8 mouse cellular contexts compared by ENCODE assay signal in the genomic region with DNA sequence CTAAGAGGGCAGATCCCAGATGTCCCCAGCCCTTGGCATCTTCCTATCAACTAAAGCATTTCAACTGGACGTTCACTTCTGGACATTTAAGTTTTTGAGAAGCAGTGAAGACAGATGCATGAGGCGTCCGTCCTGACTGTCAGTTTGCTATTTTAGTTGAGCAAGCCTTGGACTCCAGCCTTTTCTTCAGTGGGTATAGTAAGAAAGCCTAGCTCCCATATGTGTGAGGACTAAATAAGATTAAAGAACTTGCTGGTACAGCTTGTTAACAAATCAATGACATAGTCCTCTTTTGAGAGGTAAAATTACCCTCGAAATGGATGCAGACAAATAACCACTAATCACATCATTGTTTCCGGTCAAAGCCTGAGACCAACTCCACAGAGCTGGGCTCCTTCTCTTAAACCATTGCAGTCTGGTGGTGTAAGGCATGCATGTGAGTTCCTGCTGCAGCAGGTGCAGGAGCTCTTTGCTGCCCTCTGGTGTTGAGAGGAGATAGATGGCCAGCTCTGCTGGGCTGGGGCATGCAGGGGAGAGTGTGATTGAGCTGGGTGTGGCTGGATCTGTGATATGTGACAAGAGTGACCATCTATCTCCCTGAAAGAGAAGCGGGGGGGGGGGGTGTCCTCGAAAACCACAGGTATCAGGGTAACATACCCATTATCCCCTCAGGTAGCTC. TPM values are rescaled to one million over a fixed set of nuclear protein-coding genes. Genes with fewer than 3 reads are reported as not detected.
DNase-seq lines count a peak whose midpoint lies in the region; ATAC-seq and TF ChIP-seq lines count a peak whose summit lies in the region.

No protein-coding gene starts in this region.

- H3K79me2 ChIP-seq in heart, adult 2 months (replicated peaks; ENCODE audit: control insufficient read depth, insufficient read depth, low read length): no peaks in the 10 kb centered on the region; the same call in 1 of the 2 replicates

- no peaks in the 10 kb centered on the region for H3K27me3 ChIP-seq in embryonic facial prominence, embryonic 10.5 days (replicated peaks; ENCODE audit: low read depth, poor library complexity, severe bottlenecking)
- H3K27me3 ChIP-seq in heart, adult 2 months (ENCODE audit: control insufficient read depth, insufficient read depth, low read length): no peaks in the 10 kb centered on the region
- H3K27me3 ChIP-seq in limb, embryonic 12.5 days: no peaks in the 10 kb centered on the region
- H3K27me3 ChIP-seq in midbrain, embryonic 15.5 days (replicated peaks): no peaks in the 10 kb centered on the region
- H3K27me3 ChIP-seq in spleen, adult 2 months (ENCODE audit: control insufficient read depth, insufficient read depth, low read length): no peaks in the 10 kb centered on the region

- 54% methylated on average over 7 of the region's 7 CpGs for WGBS in embryonic facial prominence, embryonic 10.5 days
- 40% methylated on average over 7 of the region's 7 CpGs for WGBS in heart, adult 2 months
- 56% methylated on average over 7 of the region's 7 CpGs for WGBS in limb, embryonic 12.5 days
- WGBS in midbrain, embryonic 15.5 days: 52% methylated on average over 7 of the region's 7 CpGs
- WGBS in spleen, adult 2 months: 47% methylated on average over 7 of the region's 7 CpGs

- TF ChIP-seq CTCF in heart, adult 2 months (IDR thresholded peaks at IDR 0.05): peak; percentile 83
- peak; percentile 92; the same call in 1 of the 2 replicates for TF ChIP-seq CTCF in spleen, adult 2 months (IDR thresholded peaks at IDR 0.05; ENCODE audit: extremely low read depth, insufficient read depth, insufficient read length, insufficient replicate concordance)

- no peak for TF ChIP-seq POLR2A in heart, adult 2 months (IDR thresholded peaks at IDR 0.05; ENCODE audit: insufficient read depth, low read depth, low read length)
- no peak for TF ChIP-seq POLR2A in spleen, adult 2 months (IDR thresholded peaks at IDR 0.05; ENCODE audit: low read depth, low read length)

- H3K27ac ChIP-seq in embryonic facial prominence, embryonic 10.5 days (replicated peaks): no peak overlapping the region
- no peak overlapping the region for H3K27ac ChIP-seq in heart, adult 2 months
- no peak overlapping the region for H3K27ac ChIP-seq in limb, embryonic 12.5 days
- no peak overlapping the region for H3K27ac ChIP-seq in midbrain, embryonic 15.5 days
- no peak overlapping the region for H3K27ac ChIP-seq in spleen, adult 2 months (ENCODE audit: insufficient read depth, low read length)

- no peaks in the 10 kb centered on the region for H3K36me3 ChIP-seq in embryonic facial prominence, embryonic 10.5 days (replicated peaks)
- no peaks in the 10 kb centered on the region for H3K36me3 ChIP-seq in heart, adult 2 months (ENCODE audit: control insufficient read depth, insufficient read depth, low read length)
- H3K36me3 ChIP-seq in limb, embryonic 12.5 days: no peaks in the 10 kb centered on the region
- no peaks in the 10 kb centered on the region for H3K36me3 ChIP-seq in midbrain, embryonic 15.5 days (replicated peaks)
- H3K36me3 ChIP-seq in spleen, adult 2 months (ENCODE audit: control insufficient read depth, insufficient read depth, low read length): peaks cover 3% of the 10 kb centered on the region

- peaks cover 7% of the 10 kb centered on the region for H3K4me1 ChIP-seq in embryonic facial prominence, embryonic 10.5 days
- H3K4me1 ChIP-seq in heart, adult 2 months (ENCODE audit: control insufficient read depth, insufficient read depth, low read length): no peaks in the 10 kb centered on the region
- H3K4me1 ChIP-seq in limb, embryonic 12.5 days (replicated peaks): peaks cover 4% of the 10 kb centered on the region
- H3K4me1 ChIP-seq in midbrain, embryonic 15.5 days: no peaks in the 10 kb centered on the region
- no peaks in the 10 kb centered on the region for H3K4me1 ChIP-seq in spleen, adult 2 months (ENCODE audit: control insufficient read depth, insufficient read depth, insufficient read length)

- DNase-seq in 3134 (ENCODE audit: extremely low read depth, insufficient read length, low spot score): peak; percentile 26
- peak; percentile 25 for DNase-seq in adrenal gland, adult 8-10 months
- peak; percentile 79 for DNase-seq in embryonic facial prominence, embryonic 10.5 days (ENCODE audit: low spot score)
- DNase-seq in heart, adult 2 months: peak; percentile 65 to 72
- peak; percentile 67 for DNase-seq in kidney, adult 18-20 months
- DNase-seq in spleen, adult 2 months (ENCODE audit: low read depth in 1 of 2, low spot score in 2 of 2): peak; percentile 41 to 69

- peak; percentile 84 for ATAC-seq in limb, embryonic 12.5 days (ENCODE audit: insufficient number of reproducible peaks, insufficient read depth, low FRiP score, low TSS enrichment, low read depth)
- ATAC-seq in midbrain, embryonic 15.5 days (replicated peaks): peak; percentile 92

- peak; percentile 69; the same call in 1 of the 2 replicates for TF ChIP-seq EP300 in heart, adult 2 months (IDR thresholded peaks at IDR 0.05; ENCODE audit: insufficient read depth, low read depth, low read length)

- no peak overlapping the region for H3K4me3 ChIP-seq in embryonic facial prominence, embryonic 10.5 days
- no peak overlapping the region for H3K4me3 ChIP-seq in heart, adult 2 months
- no peak overlapping the region for H3K4me3 ChIP-seq in limb, embryonic 12.5 days (replicated peaks)
- no peak overlapping the region for H3K4me3 ChIP-seq in midbrain, embryonic 15.5 days
- no peak overlapping the region for H3K4me3 ChIP-seq in spleen, adult 2 months (ENCODE audit: extremely low read depth, insufficient read depth, insufficient read length)

- intact Hi-C loops in heart, adult 2 months (cut with DNase I): loop anchor here (1.0 to 5.0 kb wide), 2 partner anchors 29 to 194 kb away; a partner anchor contains a TSS

- no peak overlapping the region for H3K4me2 ChIP-seq in limb, embryonic 12.5 days
- H3K4me2 ChIP-seq in midbrain, embryonic 15.5 days: no peak overlapping the region

- H3K9ac ChIP-seq in heart, adult 2 months (ENCODE audit: low read depth, low read length): no peak overlapping the region
- H3K9ac ChIP-seq in limb, embryonic 12.5 days (replicated peaks): no peak overlapping the region
- no peak overlapping the region for H3K9ac ChIP-seq in midbrain, embryonic 15.5 days

- no peaks in the 10 kb centered on the region for H3K9me3 ChIP-seq in embryonic facial prominence, embryonic 10.5 days
- no peaks in the 10 kb centered on the region for H3K9me3 ChIP-seq in limb, embryonic 12.5 days
- H3K9me3 ChIP-seq in midbrain, embryonic 15.5 days: no peaks in the 10 kb centered on the region

RNA-seq across cellular contexts. Expression of a gene that starts 29.2 kb away (rescaled TPM):
- total RNA-seq in adrenal gland, adult 8-10 months (2022): 10 to 100 TPM; 11.0 to 20.7 (median 14.5) TPM
- polyA plus RNA-seq in embryonic facial prominence, embryonic 10.5 days (2016; fragmentation: Nextera tagmentation; extraction: Ambion mirVana): 19.5 and 20.3 TPM in 2 replicates
- 10 to 100 TPM; 10.1 to 10.2 TPM for total RNA-seq in heart, adult 2 months (2021)
- 13.2 and 18.8 TPM in 2 replicates for polyA plus RNA-seq in heart, adult 2 months (2012; rRNA removed)
- polyA plus RNA-seq in limb, embryonic 12.5 days (2016; fragmentation: Nextera tagmentation; extraction: Ambion mirVana): 22.1 and 23.6 TPM in 2 replicates
- polyA plus RNA-seq in midbrain, embryonic 15.5 days (2015; fragmentation: Nextera tagmentation; extraction: Ambion mirVana): 20.2 and 20.5 TPM in 2 replicates
- 26.8 and 30.3 TPM in 2 replicates for polyA plus RNA-seq in spleen, adult 2 months (2012; rRNA removed)

RNA-seq across cellular contexts. Expression of a gene that starts 29.5 kb away (rescaled TPM):
- total RNA-seq in adrenal gland, adult 8-10 months (2022): 1 to 10 TPM; 1.1 to 2.6 (median 1.5) TPM
- polyA plus RNA-seq in embryonic facial prominence, embryonic 10.5 days (2016; fragmentation: Nextera tagmentation; extraction: Ambion mirVana): 23.5 and 24.7 TPM in 2 replicates
- total RNA-seq in heart, adult 2 months (2021): under 1 TPM; 0.30 to 0.44 TPM
- polyA plus RNA-seq in heart, adult 2 months (2012; rRNA removed): 0.09 and 0.16 TPM in 2 replicates
- polyA plus RNA-seq in limb, embryonic 12.5 days (2016; fragmentation: Nextera tagmentation; extraction: Ambion mirVana): 18.2 and 18.4 TPM in 2 replicates
- polyA plus RNA-seq in midbrain, embryonic 15.5 days (2015; fragmentation: Nextera tagmentation; extraction: Ambion mirVana): 4.1 and 4.3 TPM in 2 replicates
- 0.09 and 0.28 TPM in 2 replicates for polyA plus RNA-seq in spleen, adult 2 months (2012; rRNA removed)

Comparison
In these comparisons a context has a peak if more than half of its experiments do, and no peak if none do; other contexts are left out.
1. DNase-seq: peak in every context shown above with its lines; median percentile 79 in embryonic facial prominence, embryonic 10.5 days; 68 in heart, adult 2 months; 67 in kidney, adult 18-20 months; 55 in spleen, adult 2 months; 26 in 3134; 25 in adrenal gland, adult 8-10 months.